Mouse (Mus musculus): ENCODE results near the gene Atg4b. TPM values are rescaled to one million over a fixed set of nuclear protein-coding genes. Genes with fewer than 3 reads are reported as not detected.

Atg4b gene
- total and polyA plus RNA-seq, 2 experiments from 2014 or later, result 22.3 to 50.3 TPM

DNA sequence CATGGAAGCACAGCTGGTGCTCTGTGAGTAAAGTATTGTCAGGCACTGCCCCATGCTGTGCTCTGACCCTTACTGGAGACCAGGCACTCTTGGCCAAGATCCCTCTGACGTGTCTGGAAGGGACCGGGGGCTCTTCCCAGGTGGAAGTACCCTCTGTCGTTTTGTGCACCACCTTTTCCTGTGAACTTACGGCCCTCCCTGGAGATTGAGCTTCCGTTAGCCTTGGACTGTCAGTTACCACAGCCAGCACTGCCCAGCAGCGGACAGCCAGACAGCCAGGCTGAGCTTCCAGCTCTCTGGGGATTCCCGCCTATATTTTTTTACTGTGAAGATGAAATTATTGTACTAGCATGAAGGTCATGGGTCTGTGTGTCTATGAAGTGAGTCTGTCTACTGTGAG is 67.4 kb downstream of the Atg4b start:
- no peaks in the 10 kb centered on the region for H3K9me3 ChIP-seq (replicated peaks; ENCODE audit: control insufficient read depth, low read length)
- no peak for TF ChIP-seq CTCF (IDR thresholded peaks at IDR 0.05; ENCODE audit: low read depth)
- TF ChIP-seq EP300 (IDR thresholded peaks at IDR 0.05; ENCODE audit: low read depth), result no peak
- DNase-seq (ENCODE audit: low spot score) (no peak), ATAC-seq (ENCODE audit: insufficient read depth, low read depth) (no peak)
- no peaks in the 10 kb centered on the region for H3K4me1 ChIP-seq (ENCODE audit: control insufficient read depth, insufficient read depth)
- no peak overlapping the region for H3K4me2 ChIP-seq (ENCODE audit: low read depth, low read length)
- no peak overlapping the region for H3K27ac ChIP-seq (ENCODE audit: low read depth)
- 86% methylated on average over 7 of the region's 7 CpGs for WGBS
- H3K36me3 ChIP-seq (replicated peaks; ENCODE audit: control insufficient read depth, insufficient read depth, low read length), result peaks cover 76% of the 10 kb centered on the region
- no peak overlapping the region for H3K4me3 ChIP-seq (ENCODE audit: low read depth, low read length)
- H3K9ac ChIP-seq (replicated peaks; ENCODE audit: low read depth, low read length), result no peak overlapping the region
- H3K27me3 ChIP-seq (ENCODE audit: control insufficient read depth, insufficient read depth, low read length), result no peaks in the 10 kb centered on the region

DNA sequence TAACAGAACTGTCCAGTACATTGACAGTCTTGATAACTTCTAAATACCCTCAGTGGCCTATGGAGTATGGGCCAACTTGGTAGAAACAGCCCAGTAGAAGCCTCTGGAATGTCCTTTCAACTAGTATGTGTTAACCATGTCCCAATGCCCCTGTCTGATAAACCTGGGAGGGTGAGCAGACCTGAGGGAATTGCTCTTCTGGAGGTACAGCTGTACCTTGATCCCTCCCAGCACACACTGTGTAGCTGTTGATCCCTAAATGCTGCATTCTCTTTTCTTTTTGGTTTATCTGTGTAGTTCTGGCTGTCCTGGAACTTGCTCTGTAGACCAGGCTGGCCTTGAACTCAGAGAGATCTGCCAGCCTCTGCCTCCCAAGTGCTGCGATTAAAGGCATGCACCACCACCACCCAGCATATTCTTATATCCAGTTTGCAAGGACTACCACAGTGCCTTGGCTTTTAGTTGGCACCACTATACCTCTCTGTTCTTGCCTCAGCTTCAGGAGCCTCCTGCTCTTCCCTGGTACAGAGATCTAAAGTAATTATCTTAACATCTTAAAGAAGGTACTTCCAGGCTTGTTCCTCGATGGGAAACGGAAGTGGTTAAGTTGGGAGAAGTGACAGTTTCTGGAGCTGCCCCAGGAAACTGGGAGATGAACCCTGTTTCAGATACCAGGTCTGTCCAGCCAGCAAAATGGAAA is 72.6 kb downstream of the Atg4b start:
- 0 out of 2 replicates have a peak, but pooled peaks cover 8% of the 10 kb centered on the region for H3K4me1 ChIP-seq (ENCODE audit: control insufficient read depth, insufficient read depth)
- no peaks in the 10 kb centered on the region for H3K27me3 ChIP-seq (ENCODE audit: control insufficient read depth, insufficient read depth, low read length)
- no peak for TF ChIP-seq EP300 (IDR thresholded peaks at IDR 0.05; ENCODE audit: low read depth)
- no peak for TF ChIP-seq CTCF (IDR thresholded peaks at IDR 0.05; ENCODE audit: low read depth)
- WGBS, result 61% methylated on average over 3 of the region's 3 CpGs
- H3K27ac ChIP-seq (ENCODE audit: low read depth), result 0 out of 2 replicates have a peak overlapping the region, but pooled peaks have one; percentile 95
- no peak for ATAC-seq (ENCODE audit: insufficient read depth, low read depth)
- no peak overlapping the region for H3K4me3 ChIP-seq (ENCODE audit: low read depth, low read length)
- H3K9me3 ChIP-seq (replicated peaks; ENCODE audit: control insufficient read depth, low read length), result no peaks in the 10 kb centered on the region
- no peak overlapping the region for H3K4me2 ChIP-seq (ENCODE audit: low read depth, low read length)
- no peak overlapping the region for H3K9ac ChIP-seq (replicated peaks; ENCODE audit: low read depth, low read length)
- no peak for DNase-seq (ENCODE audit: low spot score)
- H3K36me3 ChIP-seq (replicated peaks; ENCODE audit: control insufficient read depth, insufficient read depth, low read length), result peaks cover 24% of the 10 kb centered on the region

DNA sequence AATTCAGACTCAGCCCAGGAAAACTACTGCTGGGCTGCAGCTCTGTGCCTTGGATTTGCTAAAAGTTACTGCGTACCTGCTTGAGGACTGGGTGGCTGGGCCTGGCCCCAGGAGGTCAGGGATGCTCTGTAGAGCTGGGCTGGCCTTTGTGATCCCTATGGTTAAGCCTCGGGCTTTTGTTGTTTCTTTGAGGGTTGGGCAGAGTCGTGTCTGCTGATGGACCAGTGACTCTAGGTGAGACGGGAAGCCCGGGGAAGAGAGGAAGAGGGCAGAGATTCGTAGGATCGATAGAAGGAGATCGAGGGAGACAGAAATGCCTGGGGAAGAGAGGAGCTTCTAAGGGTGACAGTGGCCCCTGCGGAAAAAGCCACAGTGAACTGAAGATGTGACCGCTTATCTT is 73.3 kb downstream of the Atg4b start, which contains the start of gene D2hgdh:
TSS of gene D2hgdh (plus strand) at position 301 of the 400 bp plus-strand sequence.
- Histone ChIP-seq H3K4me2 (ENCODE audit: low read depth, low read length) (peak within 1 kb of the TSS; percentile 79), H3K4me3 (ENCODE audit: low read depth, low read length) (peak within 1 kb of the TSS; percentile 56), H3K9me3 (replicated peaks; ENCODE audit: control insufficient read depth, low read length) (no peaks in the 10 kb centered on the region), H3K9ac (replicated peaks; ENCODE audit: low read depth, low read length) (peak within 1 kb of the TSS; percentile 52), H3K27me3 (ENCODE audit: control insufficient read depth, insufficient read depth, low read length) (no peaks in the 10 kb centered on the region), H3K36me3 (replicated peaks; ENCODE audit: control insufficient read depth, insufficient read depth, low read length) (peaks cover 18% of the 10 kb centered on the region), H3K4me1 (ENCODE audit: control insufficient read depth, insufficient read depth) (0 out of 2 replicates have a peak, but pooled peaks cover 8% of the 10 kb centered on the region), H3K27ac (ENCODE audit: low read depth) (peak within 1 kb of the TSS; percentile 95)
- WGBS, result 9% methylated on average over 10 of the region's 10 CpGs
- no peak for DNase-seq (ENCODE audit: low spot score)
- TF ChIP-seq EP300 (IDR thresholded peaks at IDR 0.05; ENCODE audit: low read depth) (no peak), CTCF (IDR thresholded peaks at IDR 0.05; ENCODE audit: low read depth) (no peak)
- no peak for ATAC-seq (ENCODE audit: insufficient read depth, low read depth)

DNA sequence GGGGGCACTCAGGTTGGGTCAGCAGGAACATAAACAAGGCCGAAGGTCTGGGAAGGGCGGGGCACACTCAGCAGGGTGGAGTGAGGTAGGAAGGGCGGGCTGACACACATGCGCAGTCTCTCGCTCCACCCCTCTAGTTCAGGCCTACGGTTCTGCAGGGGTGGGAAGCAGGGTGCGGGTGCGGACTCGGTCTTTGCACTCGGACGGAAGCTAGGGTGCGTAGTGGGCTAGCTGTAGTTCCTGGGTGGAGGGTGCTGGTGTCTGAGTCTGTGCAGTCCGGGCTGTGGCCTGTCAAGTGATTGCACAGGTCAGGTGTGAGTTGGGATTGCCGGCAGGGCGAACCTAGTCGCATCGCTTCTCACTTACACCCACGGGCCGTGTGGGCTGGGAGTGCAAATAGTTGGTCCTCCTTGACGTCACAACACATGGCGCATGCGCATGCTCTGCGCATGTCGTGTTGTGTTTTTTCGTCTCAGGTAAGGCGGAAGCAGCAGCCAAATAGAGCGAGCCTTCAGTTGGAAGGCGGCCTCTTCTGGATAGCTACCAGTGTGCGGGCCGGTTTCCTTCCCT is 73.9 kb downstream of the Atg4b start:
- Histone ChIP-seq H3K27ac (ENCODE audit: low read depth) (peak overlapping the region; percentile 95), H3K4me2 (ENCODE audit: low read depth, low read length) (peak overlapping the region; percentile 79), H3K4me3 (ENCODE audit: low read depth, low read length) (peak overlapping the region; percentile 56), H3K36me3 (replicated peaks; ENCODE audit: control insufficient read depth, insufficient read depth, low read length) (peaks cover 12% of the 10 kb centered on the region; the same call in 1 of the 2 replicates), H3K27me3 (ENCODE audit: control insufficient read depth, insufficient read depth, low read length) (no peaks in the 10 kb centered on the region), H3K9ac (replicated peaks; ENCODE audit: low read depth, low read length) (peak overlapping the region; percentile 52), H3K9me3 (replicated peaks; ENCODE audit: control insufficient read depth, low read length) (no peaks in the 10 kb centered on the region), H3K4me1 (ENCODE audit: control insufficient read depth, insufficient read depth) (0 out of 2 replicates have a peak, but pooled peaks cover 8% of the 10 kb centered on the region)
- under 1% methylated on average over 30 of the region's 30 CpGs for WGBS
- ATAC-seq (ENCODE audit: insufficient read depth, low read depth), result peak; percentile 97
- TF ChIP-seq CTCF (IDR thresholded peaks at IDR 0.05; ENCODE audit: low read depth) (peak; percentile 33), EP300 (IDR thresholded peaks at IDR 0.05; ENCODE audit: low read depth) (no peak; the same call in 1 of the 2 replicates)
- peak; percentile 93 for DNase-seq (ENCODE audit: low spot score)

DNA sequence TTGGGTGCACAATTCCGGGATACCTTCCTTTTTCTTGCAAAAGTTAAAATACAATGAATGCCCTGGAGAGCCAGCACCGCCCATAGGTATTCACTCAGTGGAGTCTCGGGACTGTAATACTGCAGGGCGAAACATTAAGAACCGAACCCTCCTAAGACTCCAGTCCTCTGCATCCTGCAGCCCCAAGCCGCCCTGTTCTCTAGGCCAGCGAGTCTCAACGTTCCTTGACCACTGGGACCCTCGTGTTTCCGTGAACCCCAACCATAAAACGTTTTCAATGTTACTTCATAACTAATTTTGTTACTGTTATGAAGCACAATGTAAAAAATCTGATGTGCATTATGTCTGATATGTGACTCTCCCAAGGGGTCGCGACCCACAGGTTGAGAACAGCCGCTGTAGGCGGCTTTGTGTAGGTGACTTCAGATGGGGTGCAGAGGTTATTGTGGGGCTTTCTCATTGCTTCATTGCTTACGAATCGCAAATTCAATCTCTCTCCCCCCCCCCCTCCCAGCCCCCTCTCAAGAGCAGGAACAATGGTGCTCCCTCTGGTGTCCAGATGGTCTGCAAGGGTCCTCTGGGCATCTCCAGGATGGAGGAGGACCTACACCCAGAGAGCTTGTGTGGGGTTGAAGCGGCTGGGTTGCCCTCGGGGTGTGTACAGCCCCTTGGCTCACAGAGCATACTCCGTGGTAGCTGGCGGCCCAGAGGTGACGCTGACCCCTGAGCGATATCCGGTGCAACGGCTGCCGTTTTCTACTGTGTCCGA is 74.7 kb downstream of the Atg4b start:
- TF ChIP-seq EP300 (IDR thresholded peaks at IDR 0.05; ENCODE audit: low read depth) (no peak), CTCF (IDR thresholded peaks at IDR 0.05; ENCODE audit: low read depth) (no peak)
- Histone ChIP-seq H3K9ac (replicated peaks; ENCODE audit: low read depth, low read length) (peak overlapping the region; percentile 52), H3K9me3 (replicated peaks; ENCODE audit: control insufficient read depth, low read length) (no peaks in the 10 kb centered on the region), H3K4me1 (ENCODE audit: control insufficient read depth, insufficient read depth) (0 out of 2 replicates have a peak, but pooled peaks cover 8% of the 10 kb centered on the region), H3K27me3 (ENCODE audit: control insufficient read depth, insufficient read depth, low read length) (no peaks in the 10 kb centered on the region), H3K36me3 (replicated peaks; ENCODE audit: control insufficient read depth, insufficient read depth, low read length) (peaks cover 5% of the 10 kb centered on the region; the same call in 1 of the 2 replicates), H3K4me3 (ENCODE audit: low read depth, low read length) (peak overlapping the region; percentile 56), H3K27ac (ENCODE audit: low read depth) (peak overlapping the region; percentile 95), H3K4me2 (ENCODE audit: low read depth, low read length) (peak overlapping the region; percentile 79)
- DNase-seq (ENCODE audit: low spot score) (no peak), ATAC-seq (ENCODE audit: insufficient read depth, low read depth) (no peak)
- WGBS, result 43% methylated on average over 27 of the region's 27 CpGs

All from heart, postnatal 0 days (tissue).